Mouse (Mus musculus) G1E (cell line): ENCODE data around the gene Ctbs.

Experiments
- CTCF ChIP-seq: IDR thresholded peaks from 2 replicates; pipeline ENCODE4 v1.5.1; 2012; ENCODE audit warnings: low read depth, low read length, inconsistent platforms, mixed read lengths
- TAL1 ChIP-seq: conservative IDR thresholded peaks from 2 replicates; pipeline ENCODE4 v1.6.1; 2012; ENCODE audit warnings: low read depth, low read length, inconsistent platforms, mixed read lengths

DNA sequence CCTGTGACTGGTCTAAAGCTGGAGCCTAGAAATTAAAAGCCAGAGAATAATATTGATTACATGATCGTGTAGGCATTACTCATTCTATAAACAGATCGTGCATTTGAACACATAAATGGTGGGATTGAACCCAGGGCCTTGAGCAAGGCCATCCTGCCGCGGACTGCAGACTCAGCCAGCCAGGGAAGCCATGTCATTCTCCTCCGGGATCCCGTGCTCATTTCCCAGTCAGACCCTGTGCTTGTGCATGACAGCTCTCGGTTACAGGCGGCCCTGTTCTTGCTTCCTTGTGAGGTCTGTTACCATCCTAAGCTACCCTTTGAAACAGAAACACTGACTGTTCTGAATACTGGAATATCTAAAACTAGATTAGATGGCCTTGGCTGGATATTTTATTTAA, 14.9 kb upstream of the Ctbs start:
- TF ChIP-seq TAL1 (no peak), CTCF (no peak)
